Mouse (Mus musculus): ENCODE results near the gene S100a6.

- no peak for TF ChIP-seq POLR2A (IDR thresholded peaks at IDR 0.05; ENCODE audit: insufficient read depth, low read depth, low read length)
- no peak for TF ChIP-seq CTCF (IDR thresholded peaks at IDR 0.05)
- TF ChIP-seq EP300 (IDR thresholded peaks at IDR 0.05; ENCODE audit: insufficient read depth, low read depth, low read length), result no peak
Measured at GRCm38 (mm10) chr3:90595556-90595955, 17.1 kb upstream of the S100a6 start.
